Mouse (Mus musculus): ENCODE results near the gene Myo18a.

Gene Myo18a

DNA sequence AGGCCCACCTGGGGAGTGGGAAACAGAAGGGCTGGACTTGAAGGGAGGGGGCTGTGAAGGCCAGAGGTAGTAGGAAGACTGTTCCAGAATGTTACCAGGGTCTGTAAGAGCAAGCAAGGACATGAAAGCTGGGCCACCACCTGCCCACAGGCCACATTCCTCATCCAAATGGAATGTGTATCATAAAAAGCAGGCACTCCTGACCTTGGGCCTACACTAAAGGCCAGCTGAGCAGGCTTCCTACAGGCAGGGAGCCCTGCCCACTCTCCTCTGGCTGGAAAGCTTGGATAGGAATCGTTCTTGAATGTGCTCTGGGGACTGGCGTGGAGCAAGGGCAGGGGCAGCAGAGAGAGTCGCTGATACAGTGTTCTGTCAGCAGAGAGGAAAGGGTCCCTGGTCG, 73.7 kb downstream of the Myo18a start:
- DNase-seq (ENCODE audit: low spot score) = no peak

GRCm38 (mm10) chr11:77837856-77838255, 74.8 kb downstream of the Myo18a start:
- no peak for DNase-seq (ENCODE audit: low spot score)

- no peak for DNase-seq (ENCODE audit: low spot score)
Measured at GRCm38 (mm10) chr11:77840523-77841245, 77.6 kb downstream of the Myo18a start.

- DNase-seq (ENCODE audit: low spot score) = no peak
Measured at GRCm38 (mm10) chr11:77843068-77843905, 80.2 kb downstream of the Myo18a start.

- no peak for DNase-seq (ENCODE audit: low spot score)
Measured at GRCm38 (mm10) chr11:77843906-77844200, 80.8 kb downstream of the Myo18a start.

GRCm38 (mm10) chr11:77847599-77848128, 84.6 kb downstream of the Myo18a start:
- DNase-seq (ENCODE audit: low spot score) = no peak

DNA sequence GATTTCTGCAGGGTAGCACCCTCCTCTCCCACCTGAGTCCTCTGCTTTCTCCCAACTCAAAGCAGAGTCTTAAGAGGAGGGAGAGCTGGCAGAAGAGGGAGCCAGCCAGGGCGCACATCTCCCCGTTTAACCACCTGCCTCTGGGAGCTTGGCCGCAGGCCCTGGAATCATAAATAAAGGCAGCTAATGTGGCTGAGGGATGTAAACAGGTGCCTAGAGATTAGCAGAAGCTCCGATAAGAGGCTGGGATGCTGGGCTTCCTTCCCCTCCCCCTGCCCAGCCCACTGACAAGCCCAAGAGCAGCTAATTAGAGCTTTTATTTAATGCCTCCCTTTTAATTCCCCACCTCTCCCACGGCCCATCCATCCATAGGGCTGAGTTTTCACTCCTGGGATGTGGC, 85.1 kb downstream of the Myo18a start:
- DNase-seq (ENCODE audit: low spot score) = no peak

- no peak for DNase-seq (ENCODE audit: low spot score)
Measured at GRCm38 (mm10) chr11:77849151-77849550, 86.1 kb downstream of the Myo18a start.

GRCm38 (mm10) chr11:77850401-77851244, 87.6 kb downstream of the Myo18a start:
- DNase-seq (ENCODE audit: low spot score) = no peak

GRCm38 (mm10) chr11:77851483-77852010, 88.5 kb downstream of the Myo18a start:
- DNase-seq (ENCODE audit: low spot score) = no peak

DNA sequence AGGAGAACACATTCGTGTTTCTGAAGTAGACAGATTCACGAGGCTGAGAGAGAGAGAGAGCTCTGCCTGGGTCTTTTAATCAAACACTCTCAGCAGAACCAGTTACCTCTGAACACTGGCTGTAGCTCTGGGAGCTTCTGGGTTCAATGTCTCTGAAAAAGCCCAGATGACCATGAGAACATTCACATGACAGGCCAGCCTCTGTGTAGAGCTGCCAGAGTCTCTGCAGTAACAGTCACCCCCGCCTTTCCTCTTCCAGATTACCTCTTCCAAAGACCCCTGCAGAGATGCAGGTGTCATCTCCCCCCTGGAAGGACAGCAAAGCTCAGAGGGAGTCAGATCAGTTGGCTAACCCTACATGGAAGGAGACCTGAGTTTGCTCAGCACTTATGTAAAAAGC, 89.1 kb downstream of the Myo18a start:
- no peak for DNase-seq (ENCODE audit: low spot score)

DNA sequence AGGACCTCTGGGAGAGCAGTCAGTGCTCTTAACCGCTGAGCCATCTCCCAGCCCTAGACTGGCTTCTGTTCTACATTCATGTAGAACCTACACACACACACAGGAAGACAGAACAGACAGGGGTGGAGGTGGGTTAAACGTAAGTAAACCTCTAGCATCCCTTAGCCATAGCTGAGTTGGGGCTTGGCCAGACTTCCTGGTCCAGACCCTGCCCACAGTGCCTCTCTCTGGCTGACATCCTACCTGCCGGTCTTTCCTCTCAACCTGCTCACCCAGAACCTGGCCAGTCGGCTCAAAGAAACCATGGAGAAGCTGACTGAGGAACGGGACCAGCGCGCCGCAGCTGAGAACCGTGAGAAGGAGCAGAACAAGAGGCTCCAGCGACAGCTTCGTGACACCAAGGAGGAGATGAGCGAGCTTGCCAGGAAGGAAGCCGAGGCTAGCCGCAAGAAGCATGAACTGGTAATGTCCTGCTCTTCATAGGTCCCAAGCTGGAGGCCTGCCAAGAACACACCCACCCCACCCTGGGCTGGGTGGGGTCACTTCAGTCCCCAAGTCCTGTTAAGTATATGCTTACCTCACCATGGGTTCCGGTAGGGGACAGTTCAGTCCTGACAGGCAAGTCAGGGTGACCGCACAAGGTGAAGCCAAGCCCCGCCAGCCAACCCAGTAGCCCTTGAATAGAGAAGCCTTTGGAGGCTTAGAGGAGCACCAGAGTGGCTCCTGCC, 90.1 kb downstream of the Myo18a start:
- no peak for DNase-seq (ENCODE audit: low spot score)

DNA sequence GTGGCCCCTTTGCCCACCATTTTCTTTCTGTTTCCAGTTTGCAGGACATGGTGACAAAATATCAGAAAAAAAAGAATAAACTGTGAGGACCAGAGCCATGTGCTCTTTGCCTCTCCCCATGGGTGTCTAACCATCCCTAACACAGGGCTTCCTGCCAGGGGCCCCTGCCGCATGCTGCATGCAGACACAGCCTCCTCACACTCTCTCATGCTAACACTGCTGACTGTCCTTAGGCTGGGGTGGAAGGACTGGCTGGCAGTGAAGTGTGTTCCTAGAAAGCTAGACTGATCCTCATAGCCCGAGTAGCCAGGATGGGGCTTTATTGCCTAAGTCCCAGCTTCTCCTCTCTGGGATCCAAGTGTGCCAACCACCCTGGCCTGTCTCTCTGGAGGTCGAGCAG, 91.6 kb downstream of the Myo18a start:
- DNase-seq (ENCODE audit: low spot score) = no peak

- no peak for DNase-seq (ENCODE audit: low spot score)
Measured at GRCm38 (mm10) chr11:77855396-77855795, 92.3 kb downstream of the Myo18a start.

- DNase-seq (ENCODE audit: low spot score) = no peak
Measured at GRCm38 (mm10) chr11:77857089-77857488, 94.0 kb downstream of the Myo18a start.

DNA sequence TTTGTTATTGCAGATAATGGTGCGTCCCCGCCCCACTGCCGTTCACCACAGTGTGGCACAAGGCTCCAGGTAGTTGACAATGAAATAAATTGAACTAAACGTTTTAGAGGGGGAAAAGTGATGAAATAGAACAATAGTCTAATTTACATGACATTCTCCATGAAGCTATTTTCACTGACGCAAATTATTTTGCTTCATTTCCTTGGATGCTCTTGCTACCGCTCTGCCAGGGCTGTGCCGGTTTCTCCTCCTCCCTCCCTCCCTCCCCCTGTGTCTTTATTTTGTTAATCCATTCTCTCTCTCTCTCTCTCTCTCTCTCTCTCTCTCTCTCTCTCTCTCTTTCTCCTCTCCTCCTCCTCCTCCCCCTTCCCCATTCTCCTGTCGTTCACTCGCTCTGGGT, 95.5 kb downstream of the Myo18a start:
- no peak for DNase-seq (ENCODE audit: low spot score)

DNA sequence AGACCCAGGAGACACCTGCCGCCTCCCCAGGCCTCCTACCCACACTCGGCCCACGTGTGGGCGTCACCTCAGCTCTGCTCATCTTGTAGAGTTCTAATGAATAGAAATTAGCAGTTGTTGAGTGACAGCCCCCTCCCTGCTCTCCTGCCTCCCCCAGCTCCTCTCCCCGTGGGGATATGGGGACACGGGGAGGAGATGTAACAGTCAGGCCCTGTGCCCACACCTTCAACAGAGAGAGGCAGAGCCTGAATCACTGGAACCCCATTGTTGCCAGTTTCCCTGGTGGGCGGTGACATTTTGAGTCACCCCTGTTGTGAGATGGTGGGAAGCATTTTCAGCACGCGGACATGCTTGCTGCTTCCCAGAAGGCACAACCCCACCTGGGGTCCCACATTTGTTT, 97.9 kb downstream of the Myo18a start:
- no peak for DNase-seq (ENCODE audit: low spot score)

- no peak for DNase-seq (ENCODE audit: low spot score)
Measured at GRCm38 (mm10) chr11:77862887-77863286, 99.8 kb downstream of the Myo18a start.

DNA sequence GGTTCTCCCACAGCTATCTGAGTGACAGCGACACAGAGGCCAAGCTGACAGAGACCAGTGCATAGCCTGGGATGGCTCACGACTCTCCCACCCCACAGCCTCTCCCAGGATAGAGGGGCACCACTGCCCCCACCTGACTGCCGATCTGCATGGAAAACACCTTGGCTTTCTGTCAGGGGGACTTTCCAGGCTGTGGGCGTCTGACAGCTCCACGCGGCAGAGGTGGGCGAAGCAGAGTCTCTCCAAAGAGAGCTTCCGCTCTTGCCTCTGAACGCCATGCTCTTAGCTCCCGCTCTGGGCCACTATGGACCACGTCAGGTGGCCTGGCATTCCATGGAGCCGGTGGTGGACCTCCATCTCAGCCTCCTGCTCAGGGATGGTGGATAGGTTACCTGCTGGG, 101.7 kb downstream of the Myo18a start:
- no peak for DNase-seq (ENCODE audit: low spot score)

DNA sequence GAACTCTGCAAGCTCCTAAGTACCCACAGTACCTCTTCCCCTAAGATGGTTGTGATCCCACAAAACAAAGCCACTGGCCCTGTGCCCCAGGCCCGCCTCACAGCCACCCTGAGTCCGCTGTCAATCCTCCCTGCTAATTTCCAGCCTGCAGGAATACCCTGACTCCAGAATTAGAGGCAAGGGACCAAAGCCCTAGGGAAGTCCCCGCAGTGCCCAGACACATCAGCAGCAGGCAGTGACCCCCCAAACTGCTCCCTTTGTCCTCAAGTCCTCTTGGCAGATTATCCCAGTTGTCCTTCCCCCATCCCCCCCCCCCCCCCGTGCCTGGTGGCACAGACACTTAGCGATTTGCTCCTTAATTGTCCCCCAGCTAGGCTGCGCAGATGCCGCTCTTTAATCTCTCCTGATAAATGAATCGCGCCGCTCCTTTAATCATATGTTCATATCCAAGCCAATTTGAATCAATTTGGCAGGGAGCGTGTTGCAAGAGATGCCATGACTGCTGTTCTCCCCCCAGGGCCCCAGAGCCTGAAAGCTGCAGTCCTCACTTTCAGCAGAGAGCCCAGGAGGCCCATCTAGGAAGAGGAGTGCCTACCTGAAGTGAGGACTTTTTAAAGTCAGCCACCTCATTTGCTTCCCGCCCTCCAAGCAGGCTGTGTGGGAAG, 104.5 kb downstream of the Myo18a start:
- no peak for DNase-seq (ENCODE audit: low spot score)

- DNase-seq (ENCODE audit: low spot score) = no peak
Measured at GRCm38 (mm10) chr11:77871436-77871835, 108.4 kb downstream of the Myo18a start.
